Mouse (Mus musculus) forebrain, embryonic 12.5 days (tissue): Measurements from ENCODE around the gene Rbm4b. TPM values are rescaled to one million over a fixed set of nuclear protein-coding genes. Genes with fewer than 3 reads are reported as not detected.

Source experiments
- ATAC-seq: fragments of 200-750 bp; cut with Nextera tagmentation; 2 replicates; pipeline ENCODE4 v1.8.0; 2017; ENCODE audit warnings: moderate TSS enrichment; ENCODE audit not compliant: low FRiP score
- H3K27ac ChIP-seq: fragments of 300-500 bp; sonication (generic); 2 replicates; pipeline ENCODE4 v1.5.1; 2016; ENCODE audit warnings: mild to moderate bottlenecking
- H3K27me3 ChIP-seq: fragments of 300-500 bp; sonication (generic); 2 replicates; pipeline ENCODE4 v1.6.1; 2016; ENCODE audit warnings: mild to moderate bottlenecking
- H3K36me3 ChIP-seq: fragments of 300-500 bp; sonication (generic); replicated peaks from 2 replicates; pipeline ENCODE4 v1.6.1; 2016; ENCODE audit warnings: mild to moderate bottlenecking
- H3K4me1 ChIP-seq: fragments of 300-500 bp; sonication (generic); 2 replicates; pipeline ENCODE4 v1.6.1; 2016
- H3K4me2 ChIP-seq: fragments of 300-500 bp; sonication (generic); 2 replicates; pipeline ENCODE4 v1.6.1; 2016; ENCODE audit warnings: mild to moderate bottlenecking, moderate library complexity
- H3K4me3 ChIP-seq: fragments of 300-500 bp; sonication (generic); replicated peaks from 2 replicates; pipeline ENCODE4 v1.5.1; 2016; ENCODE audit warnings: mild to moderate bottlenecking
- H3K9ac ChIP-seq: fragments of 300-500 bp; sonication (generic); 2 replicates; pipeline ENCODE4 v1.6.1; 2016; ENCODE audit warnings: mild to moderate bottlenecking
- H3K9me3 ChIP-seq: fragments of 300-500 bp; sonication (generic); 2 replicates; pipeline ENCODE4 v1.6.1; 2016
- WGBS: fragments of 180-500 bp; shearing (Covaris S2); methylation state at CpG from one replicate; pipeline ENCODE4 v1.1.7; 2016; 5-methylcytosine and 5-hydroxymethylcytosine counted together
- polyA plus RNA-seq: library from polyadenylated mRNA; unstranded; fragments of >200 nt; fragmentation: Nextera tagmentation; extraction: Ambion mirVana; gene quantifications from 2 replicates; pipeline ENCODE4 v1.2.1, GENCODE M21; 2016

Rbm4b gene
- polyA plus RNA-seq, 1 experiment from 2014 or later: 151 TPM

GRCm38 (mm10) chr19:4720112-4720511 is 36.2 kb upstream of the Rbm4b start:
- Histone ChIP-seq H3K27ac (no peak overlapping the region), H3K27me3 (peaks cover 2% of the 10 kb centered on the region; the same call in 1 of the 2 replicates), H3K36me3 (peaks cover 19% of the 10 kb centered on the region; the same call in 1 of the 2 replicates), H3K4me2 (no peak overlapping the region), H3K9me3 (no peaks in the 10 kb centered on the region), H3K9ac (no peak overlapping the region), H3K4me1 (peaks cover 23% of the 10 kb centered on the region), H3K4me3 (no peak overlapping the region)
- 86% methylated on average over 15 of the region's 15 CpGs for WGBS
- no peak for ATAC-seq

GRCm38 (mm10) chr19:4720671-4721244 is 35.5 kb upstream of the Rbm4b start:
- H3K27ac ChIP-seq: no peak overlapping the region
- no peaks in the 10 kb centered on the region for H3K9me3 ChIP-seq
- no peak overlapping the region for H3K4me3 ChIP-seq
- H3K36me3 ChIP-seq: peaks cover 25% of the 10 kb centered on the region
- 18% methylated on average over 11 of the region's 11 CpGs for WGBS
- H3K4me1 ChIP-seq: peaks cover 23% of the 10 kb centered on the region
- no peak for ATAC-seq
- no peak overlapping the region for H3K9ac ChIP-seq
- H3K27me3 ChIP-seq: peaks cover 2% of the 10 kb centered on the region; the same call in 1 of the 2 replicates
- peak overlapping the region; percentile 3; the same call in 1 of the 2 replicates for H3K4me2 ChIP-seq

GRCm38 (mm10) chr19:4729186-4729585 is 27.1 kb upstream of the Rbm4b start:
- 90% methylated on average over 9 of the region's 9 CpGs for WGBS
- Histone ChIP-seq H3K27ac (no peak overlapping the region), H3K4me3 (no peak overlapping the region), H3K9me3 (no peaks in the 10 kb centered on the region), H3K9ac (no peak overlapping the region), H3K36me3 (peaks cover 90% of the 10 kb centered on the region), H3K4me2 (no peak overlapping the region), H3K4me1 (no peaks in the 10 kb centered on the region), H3K27me3 (no peaks in the 10 kb centered on the region)
- no peak for ATAC-seq

GRCm38 (mm10) chr19:4733052-4733451 is 23.2 kb upstream of the Rbm4b start:
- Histone ChIP-seq H3K36me3 (peaks cover 83% of the 10 kb centered on the region), H3K4me3 (no peak overlapping the region), H3K9ac (no peak overlapping the region), H3K9me3 (no peaks in the 10 kb centered on the region), H3K4me2 (no peak overlapping the region), H3K4me1 (no peaks in the 10 kb centered on the region), H3K27me3 (no peaks in the 10 kb centered on the region), H3K27ac (no peak overlapping the region)
- ATAC-seq: no peak
- WGBS: 95% methylated on average over 3 of the region's 3 CpGs

GRCm38 (mm10) chr19:4737866-4738265 is 18.4 kb upstream of the Rbm4b start:
- 94% methylated on average over 13 of the region's 13 CpGs for WGBS
- H3K9me3 ChIP-seq: no peaks in the 10 kb centered on the region
- ATAC-seq: no peak
- no peak overlapping the region for H3K4me2 ChIP-seq
- H3K4me3 ChIP-seq: no peak overlapping the region
- H3K27ac ChIP-seq: no peak overlapping the region
- no peak overlapping the region for H3K9ac ChIP-seq
- peaks cover 83% of the 10 kb centered on the region for H3K36me3 ChIP-seq
- no peaks in the 10 kb centered on the region for H3K27me3 ChIP-seq
- no peaks in the 10 kb centered on the region for H3K4me1 ChIP-seq

- 92% methylated on average over 11 of the region's 11 CpGs for WGBS
- no peak overlapping the region for H3K4me3 ChIP-seq
- no peak overlapping the region for H3K9ac ChIP-seq
- no peaks in the 10 kb centered on the region for H3K4me1 ChIP-seq
- no peak overlapping the region for H3K27ac ChIP-seq
- no peak for ATAC-seq
- H3K9me3 ChIP-seq: no peaks in the 10 kb centered on the region
- no peak overlapping the region for H3K4me2 ChIP-seq
- no peaks in the 10 kb centered on the region for H3K27me3 ChIP-seq
- peaks cover 76% of the 10 kb centered on the region for H3K36me3 ChIP-seq
These were observed 17.2 kb upstream of the Rbm4b start for GRCm38 (mm10) chr19:4739053-4739452.

- ATAC-seq: no peak
- 90% methylated on average over 5 of the region's 5 CpGs for WGBS
- H3K36me3 ChIP-seq: peaks cover 76% of the 10 kb centered on the region
These were observed 16.5 kb upstream of the Rbm4b start for GRCm38 (mm10) chr19:4739762-4740161.

GRCm38 (mm10) chr19:4741482-4741881 is 14.8 kb upstream of the Rbm4b start:
- Histone ChIP-seq H3K27ac (no peak overlapping the region), H3K9ac (no peak overlapping the region), H3K27me3 (no peaks in the 10 kb centered on the region), H3K4me2 (no peak overlapping the region), H3K4me1 (no peaks in the 10 kb centered on the region), H3K4me3 (no peak overlapping the region), H3K9me3 (no peaks in the 10 kb centered on the region), H3K36me3 (peaks cover 84% of the 10 kb centered on the region)
- WGBS: 86% methylated on average over 10 of the region's 10 CpGs
- ATAC-seq: no peak

More at GRCm38 (mm10) chr19:4739762-4740161, 16.5 kb upstream of the Rbm4b start:
- Histone ChIP-seq H3K4me1 (no peaks in the 10 kb centered on the region), H3K9me3 (no peaks in the 10 kb centered on the region), H3K27me3 (no peaks in the 10 kb centered on the region), H3K9ac (no peak overlapping the region), H3K27ac (no peak overlapping the region), H3K4me2 (no peak overlapping the region), H3K4me3 (no peak overlapping the region)

- WGBS: 85% methylated on average over 6 of the region's 6 CpGs
- H3K4me1 ChIP-seq: no peaks in the 10 kb centered on the region
- ATAC-seq: no peak
- H3K9me3 ChIP-seq: no peaks in the 10 kb centered on the region
- no peak overlapping the region for H3K9ac ChIP-seq
- H3K4me2 ChIP-seq: no peak overlapping the region
- H3K4me3 ChIP-seq: no peak overlapping the region
- no peak overlapping the region for H3K27ac ChIP-seq
- peaks cover 85% of the 10 kb centered on the region for H3K36me3 ChIP-seq
- H3K27me3 ChIP-seq: no peaks in the 10 kb centered on the region
These were observed 14.1 kb upstream of the Rbm4b start for GRCm38 (mm10) chr19:4742229-4742628.

GRCm38 (mm10) chr19:4743524-4743923 is 12.8 kb upstream of the Rbm4b start:
- Histone ChIP-seq H3K27ac (no peak overlapping the region), H3K4me1 (no peaks in the 10 kb centered on the region), H3K9me3 (no peaks in the 10 kb centered on the region), H3K36me3 (peaks cover 86% of the 10 kb centered on the region), H3K4me2 (no peak overlapping the region), H3K27me3 (no peaks in the 10 kb centered on the region), H3K9ac (no peak overlapping the region), H3K4me3 (no peak overlapping the region)
- WGBS: 41% methylated on average over 5 of the region's 5 CpGs
- ATAC-seq: no peak

GRCm38 (mm10) chr19:4744026-4744425 is 12.3 kb upstream of the Rbm4b start:
- 87% methylated on average over 14 of the region's 14 CpGs for WGBS
- Histone ChIP-seq H3K9ac (no peak overlapping the region), H3K36me3 (peaks cover 89% of the 10 kb centered on the region)

GRCm38 (mm10) chr19:4745057-4745456 is 11.2 kb upstream of the Rbm4b start:
- Histone ChIP-seq H3K27me3 (no peaks in the 10 kb centered on the region), H3K9ac (no peak overlapping the region), H3K4me2 (no peak overlapping the region), H3K4me1 (no peaks in the 10 kb centered on the region), H3K27ac (no peak overlapping the region), H3K9me3 (no peaks in the 10 kb centered on the region), H3K36me3 (peaks cover 89% of the 10 kb centered on the region), H3K4me3 (no peak overlapping the region)
- no peak for ATAC-seq
- 87% methylated on average over 9 of the region's 9 CpGs for WGBS

More at GRCm38 (mm10) chr19:4744026-4744425, 12.3 kb upstream of the Rbm4b start:
- H3K4me1 ChIP-seq: no peaks in the 10 kb centered on the region
- H3K4me2 ChIP-seq: no peak overlapping the region
- no peak for ATAC-seq
- no peak overlapping the region for H3K27ac ChIP-seq
- no peaks in the 10 kb centered on the region for H3K9me3 ChIP-seq
- H3K27me3 ChIP-seq: no peaks in the 10 kb centered on the region
- no peak overlapping the region for H3K4me3 ChIP-seq

GRCm38 (mm10) chr19:4745681-4746080 is 10.6 kb upstream of the Rbm4b start:
- 94% methylated on average over 10 of the region's 10 CpGs for WGBS
- H3K4me1 ChIP-seq: no peaks in the 10 kb centered on the region
- no peaks in the 10 kb centered on the region for H3K9me3 ChIP-seq
- H3K27me3 ChIP-seq: no peaks in the 10 kb centered on the region
- H3K9ac ChIP-seq: no peak overlapping the region
- H3K4me2 ChIP-seq: no peak overlapping the region
- peaks cover 90% of the 10 kb centered on the region for H3K36me3 ChIP-seq
- H3K27ac ChIP-seq: no peak overlapping the region
- H3K4me3 ChIP-seq: no peak overlapping the region
- no peak for ATAC-seq
